Mouse (Mus musculus): ENCODE data around the gene Nrxn3. TPM values are rescaled to one million over a fixed set of nuclear protein-coding genes. Genes with fewer than 3 reads are reported as not detected.

Nrxn3 gene
- polyA plus RNA-seq, 1 experiment, result not detected

DNA sequence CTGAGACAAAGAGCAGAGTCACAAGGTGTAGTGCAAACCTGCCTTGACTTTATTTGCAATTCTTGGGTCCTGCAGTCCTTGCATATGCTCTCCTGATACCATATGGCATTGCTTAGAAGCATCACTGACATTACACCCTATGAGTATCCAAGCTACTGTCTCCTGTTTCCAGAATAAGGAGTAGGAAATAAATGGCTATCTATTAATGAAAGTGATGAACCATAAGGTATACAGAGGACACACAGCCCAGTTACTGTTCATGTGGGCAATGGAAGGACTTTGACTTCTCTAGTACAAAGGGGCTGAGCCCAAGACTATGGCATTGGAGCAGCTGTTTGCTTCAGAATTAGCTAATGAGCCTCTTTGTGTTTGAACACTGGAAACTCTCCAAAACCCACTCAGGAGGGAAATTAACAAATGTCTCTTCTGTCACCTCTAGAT lies 1390.7 kb downstream of the Nrxn3 start:
- Histone ChIP-seq H3K4me3 (ENCODE audit: insufficient read depth, low read length) (no peak overlapping the region), H3K27ac (ENCODE audit: insufficient read depth, low read length) (no peak overlapping the region), H3K4me1 (ENCODE audit: control insufficient read depth, insufficient read depth, low read length) (no peaks in the 10 kb centered on the region)
- no peak for TF ChIP-seq CTCF (IDR thresholded peaks at IDR 0.05; ENCODE audit: borderline replicate concordance, insufficient read depth, low read length)
- TF ChIP-seq POLR2A (IDR thresholded peaks at IDR 0.05; ENCODE audit: low read depth, low read length), result no peak

DNA sequence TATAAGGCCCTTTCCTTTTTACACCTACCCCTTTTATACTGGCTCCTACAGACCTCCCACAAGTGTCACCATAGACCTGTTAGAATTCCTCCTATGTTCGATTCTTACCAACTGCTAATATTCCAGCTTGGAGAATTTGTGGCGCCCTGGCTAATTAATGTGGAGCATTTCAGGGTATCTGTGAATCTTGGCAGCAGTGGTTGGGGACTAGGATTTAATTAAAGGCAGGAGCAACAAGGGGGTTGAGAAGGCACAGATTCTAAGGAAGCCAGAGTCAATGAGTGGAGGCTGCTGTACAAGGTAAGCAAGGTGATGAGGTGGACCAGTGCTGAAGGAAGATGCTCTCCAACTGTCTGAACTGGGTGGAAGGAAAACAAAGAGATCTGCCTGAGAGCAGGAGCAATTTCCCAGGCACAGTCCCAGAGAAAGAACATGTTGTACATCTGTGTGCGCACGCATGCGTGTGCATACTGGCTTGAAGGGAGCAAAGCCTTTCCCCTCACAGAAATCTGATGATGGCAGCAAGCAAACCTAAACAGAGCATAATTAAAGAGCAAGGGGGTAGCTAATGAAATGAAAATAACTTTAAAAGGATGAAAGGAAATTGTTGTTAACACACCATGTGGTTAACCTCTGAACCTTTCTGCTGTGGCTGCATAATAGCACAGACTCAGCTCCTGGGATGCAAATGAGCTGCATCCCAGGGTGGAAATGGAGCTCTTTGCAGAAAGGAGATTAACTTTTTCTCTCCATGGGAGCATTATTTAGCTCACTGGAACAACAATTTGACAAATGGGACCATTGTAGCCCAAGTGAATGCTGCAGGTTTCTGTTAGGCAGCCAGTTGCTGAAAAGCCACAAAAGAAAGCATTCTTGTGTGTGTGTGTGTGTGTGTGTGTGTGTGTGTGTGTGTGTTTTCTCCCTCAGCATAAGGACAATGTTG lies 1409.5 kb downstream of the Nrxn3 start:
- TF ChIP-seq CTCF (IDR thresholded peaks at IDR 0.05; ENCODE audit: borderline replicate concordance, insufficient read depth, low read length) (no peak), POLR2A (IDR thresholded peaks at IDR 0.05; ENCODE audit: low read depth, low read length) (no peak)
- Histone ChIP-seq H3K4me1 (ENCODE audit: control insufficient read depth, insufficient read depth, low read length) (no peaks in the 10 kb centered on the region), H3K4me3 (ENCODE audit: insufficient read depth, low read length) (no peak overlapping the region), H3K27ac (ENCODE audit: insufficient read depth, low read length) (no peak overlapping the region)

GRCm38 (mm10) chr12:90142011-90142410 lies 1419.3 kb downstream of the Nrxn3 start:
- Histone ChIP-seq H3K4me3 (ENCODE audit: insufficient read depth, low read length) (no peak overlapping the region), H3K27ac (ENCODE audit: insufficient read depth, low read length) (no peak overlapping the region), H3K4me1 (ENCODE audit: control insufficient read depth, insufficient read depth, low read length) (no peaks in the 10 kb centered on the region)
- no peak for TF ChIP-seq CTCF (IDR thresholded peaks at IDR 0.05; ENCODE audit: borderline replicate concordance, insufficient read depth, low read length)
- TF ChIP-seq POLR2A (IDR thresholded peaks at IDR 0.05; ENCODE audit: low read depth, low read length), result no peak

DNA sequence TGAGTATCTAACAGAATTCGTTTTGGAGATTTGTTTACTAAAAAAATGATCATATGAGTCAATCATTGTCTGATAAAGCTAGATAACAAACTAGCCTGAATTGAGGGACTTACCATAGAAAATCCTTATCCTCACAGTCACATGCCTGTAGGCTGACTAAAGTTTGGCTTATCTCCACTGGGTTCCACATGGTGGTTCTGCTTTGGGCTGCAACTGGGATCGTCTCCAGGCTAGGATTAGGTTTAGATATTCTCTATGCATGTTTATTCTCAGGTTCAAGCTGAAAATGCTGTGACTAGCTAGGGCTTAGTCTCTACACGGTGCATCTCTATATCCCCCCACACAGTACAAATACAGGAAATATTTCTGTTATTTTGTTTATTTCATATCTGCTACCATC lies 1421.6 kb downstream of the Nrxn3 start:
- H3K27ac ChIP-seq (ENCODE audit: insufficient read depth, low read length), result no peak overlapping the region
- H3K4me3 ChIP-seq (ENCODE audit: insufficient read depth, low read length), result no peak overlapping the region
- TF ChIP-seq CTCF (IDR thresholded peaks at IDR 0.05; ENCODE audit: borderline replicate concordance, insufficient read depth, low read length) (no peak), POLR2A (IDR thresholded peaks at IDR 0.05; ENCODE audit: low read depth, low read length) (no peak)
- H3K4me1 ChIP-seq (ENCODE audit: control insufficient read depth, insufficient read depth, low read length), result no peaks in the 10 kb centered on the region

- Histone ChIP-seq H3K4me3 (ENCODE audit: insufficient read depth, low read length) (no peak overlapping the region), H3K4me1 (ENCODE audit: control insufficient read depth, insufficient read depth, low read length) (no peaks in the 10 kb centered on the region), H3K27ac (ENCODE audit: insufficient read depth, low read length) (no peak overlapping the region)
- TF ChIP-seq CTCF (IDR thresholded peaks at IDR 0.05; ENCODE audit: borderline replicate concordance, insufficient read depth, low read length) (no peak), POLR2A (IDR thresholded peaks at IDR 0.05; ENCODE audit: low read depth, low read length) (no peak)
Measured at GRCm38 (mm10) chr12:90158131-90158772, 1435.6 kb downstream of the Nrxn3 start.

DNA sequence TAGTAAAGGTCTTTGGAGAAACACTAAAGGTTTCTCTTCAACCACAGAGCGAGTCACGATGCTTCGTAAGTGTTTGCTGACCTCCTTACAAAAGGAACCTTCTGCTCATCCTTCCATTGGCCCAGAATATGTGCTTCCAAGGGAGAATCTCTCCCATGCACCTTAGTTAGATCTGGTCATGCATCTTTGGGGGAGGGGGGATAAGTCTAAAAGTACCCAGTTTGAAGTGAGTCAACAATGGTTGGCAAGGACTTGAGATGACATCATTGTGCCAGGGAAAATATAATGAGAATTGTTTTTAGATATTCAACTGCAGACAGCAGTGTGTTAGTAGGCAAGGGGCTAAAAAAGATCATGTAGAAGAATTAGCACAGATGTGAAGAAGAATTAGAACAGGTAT lies 1437.2 kb downstream of the Nrxn3 start:
- no peak overlapping the region for H3K27ac ChIP-seq (ENCODE audit: insufficient read depth, low read length)
- no peak overlapping the region for H3K4me3 ChIP-seq (ENCODE audit: insufficient read depth, low read length)
- TF ChIP-seq POLR2A (IDR thresholded peaks at IDR 0.05; ENCODE audit: low read depth, low read length) (no peak), CTCF (IDR thresholded peaks at IDR 0.05; ENCODE audit: borderline replicate concordance, insufficient read depth, low read length) (no peak)
- H3K4me1 ChIP-seq (ENCODE audit: control insufficient read depth, insufficient read depth, low read length), result no peaks in the 10 kb centered on the region

DNA sequence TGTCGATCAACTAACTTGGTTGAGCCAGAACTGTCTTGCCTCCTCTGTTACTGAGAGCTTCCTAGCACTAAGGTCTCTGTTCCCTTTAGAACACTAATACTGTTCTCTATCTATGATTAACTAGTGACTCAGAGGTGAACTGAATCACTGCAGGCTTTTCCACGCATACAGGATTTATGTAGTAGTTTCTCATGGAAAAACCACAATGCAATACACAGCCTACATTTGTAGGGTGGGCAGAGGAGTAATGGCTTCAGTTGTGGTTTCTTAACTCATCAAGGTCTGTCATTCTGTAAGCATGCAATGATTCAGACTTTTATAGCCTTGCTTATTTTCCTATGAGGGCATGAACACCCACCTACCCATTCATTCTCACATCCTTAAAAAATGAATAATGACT lies 1443.4 kb downstream of the Nrxn3 start:
- Histone ChIP-seq H3K4me1 (ENCODE audit: control insufficient read depth, insufficient read depth, low read length) (peaks cover 2% of the 10 kb centered on the region; the same call in 1 of the 2 replicates), H3K27ac (ENCODE audit: insufficient read depth, low read length) (no peak overlapping the region), H3K4me3 (ENCODE audit: insufficient read depth, low read length) (no peak overlapping the region)
- TF ChIP-seq POLR2A (IDR thresholded peaks at IDR 0.05; ENCODE audit: low read depth, low read length) (no peak), CTCF (IDR thresholded peaks at IDR 0.05; ENCODE audit: borderline replicate concordance, insufficient read depth, low read length) (no peak)

DNA sequence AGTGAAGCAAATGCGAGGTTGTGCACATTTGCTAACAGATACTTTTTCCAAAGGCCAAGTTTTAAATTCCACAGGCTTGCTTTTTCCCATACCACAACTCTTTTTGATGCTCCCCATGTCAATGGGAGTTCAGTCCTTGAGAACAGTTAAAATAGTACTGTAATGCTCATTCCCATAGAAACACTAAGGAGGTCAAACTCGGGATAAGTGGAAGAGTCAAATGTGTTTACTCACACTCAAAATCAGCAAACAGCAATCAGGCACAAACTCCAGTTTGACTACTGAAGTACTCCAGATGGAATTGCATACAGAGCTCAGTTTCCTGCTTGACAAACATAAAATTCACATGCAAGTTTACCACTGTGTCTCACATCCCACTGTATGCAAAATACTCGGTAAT lies 1458.9 kb downstream of the Nrxn3 start:
- Histone ChIP-seq H3K4me1 (ENCODE audit: control insufficient read depth, insufficient read depth, low read length) (no peaks in the 10 kb centered on the region), H3K4me3 (ENCODE audit: insufficient read depth, low read length) (no peak overlapping the region)
- TF ChIP-seq POLR2A (IDR thresholded peaks at IDR 0.05; ENCODE audit: low read depth, low read length) (no peak), CTCF (IDR thresholded peaks at IDR 0.05; ENCODE audit: borderline replicate concordance, insufficient read depth, low read length) (no peak)

DNA sequence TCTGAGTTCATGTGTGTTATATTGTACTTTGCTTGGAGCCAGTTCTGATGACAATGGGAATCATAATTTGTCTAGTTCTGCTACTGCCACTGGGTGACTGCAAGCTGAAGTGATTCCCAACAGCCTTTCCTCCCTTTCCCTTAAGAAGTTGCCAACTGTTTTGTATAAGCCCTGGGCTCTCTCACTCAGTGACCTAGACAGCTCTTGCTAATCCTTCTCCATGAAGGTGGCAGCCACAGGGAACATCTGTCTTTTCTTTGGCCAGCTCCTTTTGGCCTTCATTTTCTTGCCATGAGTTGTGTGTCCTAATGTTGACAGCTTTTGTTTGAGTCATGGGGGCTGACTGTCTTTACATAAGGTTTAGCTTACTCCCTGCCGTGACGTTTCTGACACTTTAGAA lies 1460.3 kb downstream of the Nrxn3 start:
- Histone ChIP-seq H3K4me3 (ENCODE audit: insufficient read depth, low read length) (no peak overlapping the region), H3K27ac (ENCODE audit: insufficient read depth, low read length) (no peak overlapping the region), H3K4me1 (ENCODE audit: control insufficient read depth, insufficient read depth, low read length) (no peaks in the 10 kb centered on the region)
- no peak for TF ChIP-seq CTCF (IDR thresholded peaks at IDR 0.05; ENCODE audit: borderline replicate concordance, insufficient read depth, low read length)
- TF ChIP-seq POLR2A (IDR thresholded peaks at IDR 0.05; ENCODE audit: low read depth, low read length), result no peak

More for the DNA sequence above, 1458.9 kb downstream of the Nrxn3 start:
- H3K27ac ChIP-seq (ENCODE audit: insufficient read depth, low read length), result no peak overlapping the region

GRCm38 (mm10) chr12:90196161-90196560 lies 1473.5 kb downstream of the Nrxn3 start:
- Histone ChIP-seq H3K4me1 (ENCODE audit: control insufficient read depth, insufficient read depth, low read length) (no peaks in the 10 kb centered on the region), H3K4me3 (ENCODE audit: insufficient read depth, low read length) (no peak overlapping the region), H3K27ac (ENCODE audit: insufficient read depth, low read length) (no peak overlapping the region)
- TF ChIP-seq CTCF (IDR thresholded peaks at IDR 0.05; ENCODE audit: borderline replicate concordance, insufficient read depth, low read length) (no peak), POLR2A (IDR thresholded peaks at IDR 0.05; ENCODE audit: low read depth, low read length) (no peak)
